Mouse (Mus musculus): ENCODE data around the gene Fbxw24. TPM values are rescaled to one million over a fixed set of nuclear protein-coding genes. Genes with fewer than 3 reads are reported as not detected.
"Not testable (repeated sequence)": the region's sequence is repeated elsewhere in the genome, so short reads cannot be mapped to it uniquely, and the experiment has no call there.

Gene Fbxw24
- 0.27 and 0.33 TPM in 2 replicates for polyA plus RNA-seq (2012; rRNA removed)

- not testable (repeated sequence) for DNase-seq (ENCODE audit: low read depth)
These were observed at the start of gene Fbxw24 for GRCm38 (mm10) chr9:109625957-109626356. Gene Fbxw24 (minus strand): TSS chr9:109626057.

- not testable (repeated sequence) for DNase-seq (ENCODE audit: low read depth)
These were observed 38.7 kb upstream of the Fbxw24 start, which contains the start of gene Fbxw25 for GRCm38 (mm10) chr9:109664552-109664951. Gene Fbxw25 (minus strand): TSS chr9:109664652.

GRCm38 (mm10) chr9:109606837-109607236 is 19.0 kb downstream of the Fbxw24 start:
- DNase-seq (ENCODE audit: low read depth), result not testable (repeated sequence)

GRCm38 (mm10) chr9:109602128-109602527 is 23.7 kb downstream of the Fbxw24 start:
- DNase-seq (ENCODE audit: low read depth), result not testable (repeated sequence)

- DNase-seq (ENCODE audit: low read depth), result no peak
These were observed 28.6 kb downstream of the Fbxw24 start for GRCm38 (mm10) chr9:109597226-109597625.

GRCm38 (mm10) chr9:109594866-109595265 is 31.0 kb downstream of the Fbxw24 start:
- no peak for DNase-seq (ENCODE audit: low read depth)

DNA sequence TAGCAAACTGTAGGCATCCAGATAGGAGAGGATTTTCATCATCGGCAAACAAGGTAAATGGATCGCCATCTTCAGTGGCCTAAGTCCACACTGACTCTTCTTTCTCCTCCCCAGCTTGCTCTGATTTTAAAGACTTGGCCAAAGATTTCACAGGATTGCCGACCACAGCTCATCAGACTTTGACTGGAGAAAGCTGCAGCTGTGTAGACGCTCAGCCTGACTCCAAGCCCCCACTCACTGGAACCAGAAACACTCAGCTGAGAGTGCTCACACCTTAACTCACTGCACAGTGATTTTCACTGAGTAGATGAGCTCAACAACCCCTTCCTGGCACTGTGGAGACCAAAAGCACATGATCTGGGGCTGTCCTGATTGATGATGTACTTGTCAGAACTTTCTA is 57.7 kb downstream of the Fbxw24 start, which contains the start of gene Fbxw15:
Gene Fbxw15 (minus strand): TSS at position 101 of the 400 bp plus-strand sequence.
- not testable (repeated sequence) for DNase-seq (ENCODE audit: low read depth)

DNA sequence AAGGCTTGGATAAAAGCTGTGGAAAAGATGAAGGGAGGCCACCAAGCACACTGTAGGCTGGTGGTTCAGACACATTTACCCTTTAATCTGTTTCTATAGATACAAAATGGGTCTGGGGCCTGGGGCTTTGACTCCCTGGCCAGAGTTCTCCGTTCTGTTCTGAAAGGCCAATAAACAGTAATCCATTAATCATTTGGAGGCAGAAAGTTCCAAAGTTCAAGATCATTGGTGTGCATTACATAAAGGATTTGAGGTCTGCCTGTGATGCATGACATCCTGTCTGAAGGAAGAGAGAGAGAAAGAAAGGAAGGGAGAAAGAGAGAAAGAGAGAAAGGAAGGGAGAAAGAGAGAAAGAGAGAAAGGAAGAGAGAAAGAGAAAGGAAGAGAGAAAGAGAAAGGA is 60.3 kb downstream of the Fbxw24 start:
- no peak for DNase-seq (ENCODE audit: low read depth)

- not testable (repeated sequence) for DNase-seq (ENCODE audit: low read depth)
These were observed 63.8 kb downstream of the Fbxw24 start for GRCm38 (mm10) chr9:109562106-109562505.

DNA sequence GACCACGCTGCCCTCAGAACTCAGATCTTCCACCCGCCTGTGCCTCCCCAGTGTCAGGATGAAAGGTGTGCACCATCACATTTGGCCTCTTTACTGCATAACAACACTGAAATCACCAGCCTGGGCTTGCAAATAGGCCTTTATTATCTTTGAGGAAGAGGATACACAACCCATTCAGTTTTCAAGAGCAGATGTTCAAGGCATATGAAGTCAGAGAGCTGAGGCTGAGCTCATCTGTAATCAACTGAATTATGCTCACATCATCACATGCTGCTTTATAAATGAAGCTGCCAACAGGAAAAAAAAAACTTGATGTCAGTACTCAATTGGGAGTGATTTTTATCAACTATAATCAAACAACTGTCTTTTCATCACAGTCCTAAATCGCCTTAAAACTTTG is 73.4 kb downstream of the Fbxw24 start:
- no peak for DNase-seq (ENCODE audit: low read depth)

Other genes starting within 250 kb of the Fbxw24 start
- not detected in 2 replicates for gene Fbxw22, start 221.8 kb downstream of the Fbxw24 start, polyA plus RNA-seq (2012; rRNA removed)
- not detected in 2 replicates for gene Fbxw16, start 176.9 kb downstream of the Fbxw24 start, polyA plus RNA-seq (2012; rRNA removed)
- gene Fbxw19, start 130.2 kb downstream of the Fbxw24 start, polyA plus RNA-seq (2012; rRNA removed), result not detected in 2 replicates
- gene Fbxw15, start 57.8 kb downstream of the Fbxw24 start, polyA plus RNA-seq (2012; rRNA removed), result 0.15 and 0.16 TPM in 2 replicates
- 0.13 TPM in 1 of 2 replicates, not detected in the other for gene Fbxw25, start 38.6 kb upstream of the Fbxw24 start, polyA plus RNA-seq (2012; rRNA removed)
- 0.07 and 0.18 TPM in 2 replicates for gene Fbxw18, start 76.6 kb upstream of the Fbxw24 start, polyA plus RNA-seq (2012; rRNA removed)
- gene Fbxw26, start 120.0 kb upstream of the Fbxw24 start, polyA plus RNA-seq (2012; rRNA removed), result not detected in 2 replicates
- gene Fbxw27, start 164.6 kb upstream of the Fbxw24 start, polyA plus RNA-seq (2012; rRNA removed), result 0.30 and 0.43 TPM in 2 replicates
- gene Spink8, start 186.2 kb upstream of the Fbxw24 start, polyA plus RNA-seq (2012; rRNA removed), result 3,031 and 4,791 TPM in 2 replicates
- gene Nme6, start 206.7 kb upstream of the Fbxw24 start, polyA plus RNA-seq (2012; rRNA removed), result 37.7 and 38.8 TPM in 2 replicates
- 0.18 and 0.68 TPM in 2 replicates for gene Camp, start 223.6 kb upstream of the Fbxw24 start, polyA plus RNA-seq (2012; rRNA removed)
- 3.4 and 3.8 TPM in 2 replicates for gene Cdc25a, start 249.5 kb upstream of the Fbxw24 start, polyA plus RNA-seq (2012; rRNA removed)

All from gonadal fat pad, adult 2 months (tissue).